Mouse (Mus musculus): ENCODE results near the gene Hspb7. TPM values are rescaled to one million over a fixed set of nuclear protein-coding genes. Genes with fewer than 3 reads are reported as not detected.

Hspb7 gene
- polyA plus RNA-seq, 1 experiment from 2014 or later: 266 TPM

DNA sequence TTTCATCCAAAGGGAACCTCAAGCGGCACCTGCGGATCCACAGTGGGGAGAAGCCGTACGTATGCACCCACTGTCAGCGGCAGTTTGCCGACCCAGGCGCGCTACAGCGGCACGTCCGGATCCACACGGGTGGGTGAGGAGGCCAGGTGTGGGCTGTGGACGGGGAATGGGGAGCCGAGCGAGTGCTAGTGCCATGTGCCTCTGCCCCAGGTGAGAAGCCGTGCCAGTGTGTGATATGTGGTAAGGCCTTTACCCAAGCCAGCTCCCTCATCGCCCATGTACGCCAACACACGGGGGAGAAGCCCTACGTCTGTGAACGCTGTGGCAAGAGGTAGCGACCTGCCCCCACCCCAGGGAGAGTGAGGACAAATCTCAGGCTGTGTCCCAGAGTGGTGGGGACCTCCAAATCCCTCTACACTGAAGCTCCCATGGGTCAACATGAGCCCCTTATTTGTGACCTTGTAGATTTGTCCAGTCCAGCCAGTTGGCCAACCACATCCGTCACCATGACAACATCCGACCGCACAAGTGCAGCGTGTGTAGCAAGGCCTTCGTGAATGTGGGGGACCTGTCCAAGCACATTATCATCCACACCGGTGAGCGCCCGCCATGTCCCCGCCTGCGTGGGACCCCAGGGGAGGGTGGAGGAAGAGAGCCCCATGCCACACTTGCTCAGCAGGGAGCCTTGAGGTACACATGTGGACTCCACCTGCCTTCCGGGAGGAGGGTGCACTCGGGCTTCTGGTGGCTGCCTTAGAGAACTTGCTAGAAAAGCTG, 45.1 kb downstream of the Hspb7 start:
- no peak overlapping the region for H3K4me2 ChIP-seq (ENCODE audit: low read length)
- WGBS: 92% methylated on average over 34 of the region's 34 CpGs
- H3K4me1 ChIP-seq (ENCODE audit: control insufficient read depth in 2 of 2, insufficient read depth in 2 of 2, low read length in 2 of 2): no peaks in the 10 kb centered on the region
- H3K9ac ChIP-seq (ENCODE audit: low read length): no peak overlapping the region
- no peak overlapping the region for H3K4me3 ChIP-seq (ENCODE audit: control insufficient read depth in 1 of 2, insufficient read depth in 1 of 2, low read depth in 1 of 2, low read length in 2 of 2)
- no peaks in the 10 kb centered on the region for H3K9me3 ChIP-seq (ENCODE audit: control insufficient read depth, low read length)
- no peak for ATAC-seq (ENCODE audit: insufficient number of reproducible peaks, insufficient read depth, low FRiP score, low read depth)
- H3K36me3 ChIP-seq (ENCODE audit: control insufficient read depth, insufficient read depth, low read length): peaks cover 89% of the 10 kb centered on the region
- no peak overlapping the region for H3K27ac ChIP-seq (replicated peaks in 1 of 2; ENCODE audit: control insufficient read depth in 1 of 2, insufficient read depth in 1 of 2, low read depth in 2 of 2, low read length in 2 of 2)
- H3K27me3 ChIP-seq (ENCODE audit: control insufficient read depth, insufficient read depth, low read length): no peaks in the 10 kb centered on the region

DNA sequence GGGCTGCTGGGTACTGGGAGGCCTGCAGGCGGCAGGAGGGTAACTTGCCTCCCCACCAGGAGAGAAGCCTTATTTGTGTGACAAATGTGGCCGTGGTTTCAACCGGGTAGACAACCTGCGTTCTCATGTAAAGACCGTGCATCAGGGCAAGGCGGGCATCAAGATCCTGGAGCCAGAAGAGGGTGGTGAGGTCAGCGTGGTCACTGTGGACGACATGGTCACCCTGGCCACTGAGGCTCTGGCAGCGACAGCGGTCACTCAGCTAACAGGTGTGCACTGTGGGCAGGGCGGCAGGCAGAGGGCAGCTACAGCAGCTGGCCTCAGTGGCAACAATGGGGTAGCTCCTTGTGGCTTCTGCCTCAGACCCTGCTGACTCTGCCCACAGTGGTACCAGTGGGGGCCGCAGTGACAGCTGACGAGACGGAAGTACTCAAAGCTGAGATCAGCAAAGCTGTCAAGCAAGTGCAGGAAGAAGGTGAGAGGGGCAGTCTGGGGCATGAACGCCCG, 45.8 kb downstream of the Hspb7 start:
- H3K27me3 ChIP-seq (ENCODE audit: control insufficient read depth, insufficient read depth, low read length): no peaks in the 10 kb centered on the region
- peaks cover 96% of the 10 kb centered on the region for H3K36me3 ChIP-seq (ENCODE audit: control insufficient read depth, insufficient read depth, low read length)
- H3K4me1 ChIP-seq (ENCODE audit: control insufficient read depth in 2 of 2, insufficient read depth in 2 of 2, low read length in 2 of 2): no peaks in the 10 kb centered on the region
- H3K9ac ChIP-seq (ENCODE audit: low read length): no peak overlapping the region
- 87% methylated on average over 16 of the region's 16 CpGs for WGBS
- H3K27ac ChIP-seq (replicated peaks in 1 of 2; ENCODE audit: control insufficient read depth in 1 of 2, insufficient read depth in 1 of 2, low read depth in 2 of 2, low read length in 2 of 2): no peak overlapping the region
- no peak for ATAC-seq (ENCODE audit: insufficient number of reproducible peaks, insufficient read depth, low FRiP score, low read depth)
- H3K4me3 ChIP-seq (ENCODE audit: control insufficient read depth in 1 of 2, insufficient read depth in 1 of 2, low read depth in 1 of 2, low read length in 2 of 2): no peak overlapping the region
- no peak overlapping the region for H3K4me2 ChIP-seq (ENCODE audit: low read length)
- no peaks in the 10 kb centered on the region for H3K9me3 ChIP-seq (ENCODE audit: control insufficient read depth, low read length)

DNA sequence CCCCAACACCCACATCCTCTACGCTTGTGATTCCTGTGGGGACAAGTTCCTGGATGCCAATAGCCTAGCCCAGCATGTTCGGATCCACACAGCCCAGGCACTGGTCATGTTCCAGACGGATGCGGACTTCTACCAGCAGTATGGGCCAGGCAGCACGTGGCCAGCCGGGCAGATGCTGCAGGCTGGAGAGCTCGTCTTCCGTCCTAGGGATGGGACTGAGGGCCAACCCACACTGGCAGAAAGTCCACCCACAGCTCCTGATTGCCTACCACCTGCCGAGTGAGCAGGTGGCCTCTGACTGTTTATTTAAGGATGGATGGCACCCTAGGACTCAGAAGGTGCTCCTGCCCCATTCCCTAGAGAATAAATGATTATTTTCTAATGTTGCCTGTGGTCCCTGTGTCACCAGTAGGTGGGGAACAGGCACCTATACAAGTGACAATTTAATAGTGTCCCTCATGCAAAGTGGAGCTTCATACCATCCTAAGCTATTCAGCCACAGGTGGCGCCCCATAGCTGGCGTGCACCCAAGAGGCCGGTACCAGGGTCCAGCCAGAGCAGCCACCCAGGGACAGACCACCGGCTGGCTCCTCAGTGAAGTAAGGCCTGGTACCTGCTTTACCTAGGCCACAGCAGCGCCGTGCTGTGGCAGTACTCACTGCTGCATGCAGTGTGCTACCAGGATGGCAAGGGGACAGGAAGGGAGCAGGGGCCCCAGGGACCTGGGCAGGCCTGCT, 46.4 kb downstream of the Hspb7 start:
- WGBS: 89% methylated on average over 15 of the region's 15 CpGs
- H3K9ac ChIP-seq (ENCODE audit: low read length): no peak overlapping the region
- H3K27ac ChIP-seq (replicated peaks in 1 of 2; ENCODE audit: control insufficient read depth in 1 of 2, insufficient read depth in 1 of 2, low read depth in 2 of 2, low read length in 2 of 2): no peak overlapping the region
- no peaks in the 10 kb centered on the region for H3K27me3 ChIP-seq (ENCODE audit: control insufficient read depth, insufficient read depth, low read length)
- no peaks in the 10 kb centered on the region for H3K4me1 ChIP-seq (ENCODE audit: control insufficient read depth in 2 of 2, insufficient read depth in 2 of 2, low read length in 2 of 2)
- H3K4me2 ChIP-seq (ENCODE audit: low read length): no peak overlapping the region
- no peak overlapping the region for H3K4me3 ChIP-seq (ENCODE audit: control insufficient read depth in 1 of 2, insufficient read depth in 1 of 2, low read depth in 1 of 2, low read length in 2 of 2)
- ATAC-seq (ENCODE audit: insufficient number of reproducible peaks, insufficient read depth, low FRiP score, low read depth): no peak
- H3K36me3 ChIP-seq (ENCODE audit: control insufficient read depth, insufficient read depth, low read length): peaks cover 100% of the 10 kb centered on the region
- no peaks in the 10 kb centered on the region for H3K9me3 ChIP-seq (ENCODE audit: control insufficient read depth, low read length)

DNA sequence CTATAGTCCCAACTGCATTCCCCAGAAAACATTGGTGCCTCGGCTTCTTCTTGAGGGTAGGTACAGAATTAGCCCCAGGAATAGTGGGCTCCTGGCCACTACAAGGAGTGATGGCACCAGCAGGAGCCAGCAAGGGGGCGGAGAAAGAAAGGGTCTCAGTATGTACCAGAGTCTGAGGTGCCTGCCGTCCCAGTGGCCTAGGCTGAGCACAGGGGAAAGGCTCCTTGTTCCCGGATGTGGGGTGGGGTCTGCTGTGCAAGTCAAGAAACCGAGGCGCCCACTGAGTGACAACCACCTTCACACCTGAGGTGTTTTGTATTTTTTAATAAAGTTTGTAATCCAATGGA, 47.0 kb downstream of the Hspb7 start:
- 82% methylated on average over 6 of the region's 6 CpGs for WGBS
- no peaks in the 10 kb centered on the region for H3K9me3 ChIP-seq (ENCODE audit: control insufficient read depth, low read length)
- no peaks in the 10 kb centered on the region for H3K4me1 ChIP-seq (ENCODE audit: control insufficient read depth in 2 of 2, insufficient read depth in 2 of 2, low read length in 2 of 2)
- no peak overlapping the region for H3K4me3 ChIP-seq (ENCODE audit: control insufficient read depth in 1 of 2, insufficient read depth in 1 of 2, low read depth in 1 of 2, low read length in 2 of 2)
- H3K27me3 ChIP-seq (ENCODE audit: control insufficient read depth, insufficient read depth, low read length): no peaks in the 10 kb centered on the region
- H3K4me2 ChIP-seq (ENCODE audit: low read length): no peak overlapping the region
- no peak for ATAC-seq (ENCODE audit: insufficient number of reproducible peaks, insufficient read depth, low FRiP score, low read depth)
- peaks cover 100% of the 10 kb centered on the region for H3K36me3 ChIP-seq (ENCODE audit: control insufficient read depth, insufficient read depth, low read length)
- H3K9ac ChIP-seq (ENCODE audit: low read length): no peak overlapping the region
- no peak overlapping the region for H3K27ac ChIP-seq (replicated peaks in 1 of 2; ENCODE audit: control insufficient read depth in 1 of 2, insufficient read depth in 1 of 2, low read depth in 2 of 2, low read length in 2 of 2)

DNA sequence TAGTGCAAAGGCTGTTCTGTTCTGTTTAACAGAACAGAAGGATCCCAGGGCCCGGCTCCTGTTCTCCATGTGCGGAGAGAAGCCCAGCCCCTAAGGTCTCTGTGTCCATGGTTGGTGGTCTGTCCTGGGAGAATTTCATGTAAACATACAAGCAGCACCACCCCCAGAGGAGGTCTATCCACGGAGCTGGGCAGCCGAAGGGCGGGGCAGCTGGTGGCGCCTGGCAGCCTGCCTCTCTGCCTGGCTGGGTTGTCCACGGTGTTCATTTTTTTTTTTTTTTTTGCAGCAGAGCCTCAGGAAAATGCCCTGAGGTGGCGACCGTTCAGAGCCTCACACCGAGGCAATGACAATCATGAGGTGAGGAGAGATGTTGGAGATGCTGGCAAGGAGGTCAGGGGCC, 48.0 kb downstream of the Hspb7 start:
- Histone ChIP-seq H3K27me3 (ENCODE audit: control insufficient read depth, insufficient read depth, low read length) (no peaks in the 10 kb centered on the region), H3K27ac (replicated peaks in 1 of 2; ENCODE audit: control insufficient read depth in 1 of 2, insufficient read depth in 1 of 2, low read depth in 2 of 2, low read length in 2 of 2) (no peak overlapping the region), H3K4me2 (ENCODE audit: low read length) (no peak overlapping the region), H3K36me3 (ENCODE audit: control insufficient read depth, insufficient read depth, low read length) (peaks cover 100% of the 10 kb centered on the region), H3K4me1 (ENCODE audit: control insufficient read depth in 2 of 2, insufficient read depth in 2 of 2, low read length in 2 of 2) (no peaks in the 10 kb centered on the region), H3K9ac (ENCODE audit: low read length) (no peak overlapping the region), H3K9me3 (ENCODE audit: control insufficient read depth, low read length) (no peaks in the 10 kb centered on the region), H3K4me3 (ENCODE audit: control insufficient read depth in 1 of 2, insufficient read depth in 1 of 2, low read depth in 1 of 2, low read length in 2 of 2) (no peak overlapping the region)
- WGBS: 67% methylated on average over 10 of the region's 10 CpGs
- no peak for ATAC-seq (ENCODE audit: insufficient number of reproducible peaks, insufficient read depth, low FRiP score, low read depth)

DNA sequence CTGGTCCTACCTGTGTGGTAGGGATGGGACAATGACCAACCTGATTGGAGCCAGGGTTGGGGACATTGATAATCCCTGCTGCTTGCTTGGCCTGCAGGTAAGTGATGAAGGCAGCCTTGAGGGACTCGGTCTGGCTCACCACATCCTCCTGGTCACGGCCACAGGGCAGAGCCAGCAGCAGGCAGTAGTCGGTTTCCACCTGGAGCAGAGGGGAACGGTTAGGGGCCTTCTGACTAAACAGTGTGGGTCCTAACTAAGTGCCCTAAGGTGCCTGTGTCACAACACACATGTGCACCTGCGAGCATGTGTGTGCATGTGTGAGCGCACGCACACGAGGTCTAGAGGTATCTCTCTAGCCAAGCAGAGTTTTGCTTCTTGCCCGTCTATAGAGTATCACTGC, 48.8 kb downstream of the Hspb7 start:
- Histone ChIP-seq H3K4me2 (ENCODE audit: low read length) (no peak overlapping the region), H3K27me3 (ENCODE audit: control insufficient read depth, insufficient read depth, low read length) (no peaks in the 10 kb centered on the region), H3K36me3 (ENCODE audit: control insufficient read depth, insufficient read depth, low read length) (peaks cover 100% of the 10 kb centered on the region), H3K27ac (replicated peaks in 1 of 2; ENCODE audit: control insufficient read depth in 1 of 2, insufficient read depth in 1 of 2, low read depth in 2 of 2, low read length in 2 of 2) (no peak overlapping the region), H3K4me1 (ENCODE audit: control insufficient read depth in 2 of 2, insufficient read depth in 2 of 2, low read length in 2 of 2) (no peaks in the 10 kb centered on the region), H3K9me3 (ENCODE audit: control insufficient read depth, low read length) (no peaks in the 10 kb centered on the region), H3K4me3 (ENCODE audit: control insufficient read depth in 1 of 2, insufficient read depth in 1 of 2, low read depth in 1 of 2, low read length in 2 of 2) (no peak overlapping the region), H3K9ac (ENCODE audit: low read length) (no peak overlapping the region)
- 95% methylated on average over 9 of the region's 9 CpGs for WGBS
- ATAC-seq (ENCODE audit: insufficient number of reproducible peaks, insufficient read depth, low FRiP score, low read depth): no peak

DNA sequence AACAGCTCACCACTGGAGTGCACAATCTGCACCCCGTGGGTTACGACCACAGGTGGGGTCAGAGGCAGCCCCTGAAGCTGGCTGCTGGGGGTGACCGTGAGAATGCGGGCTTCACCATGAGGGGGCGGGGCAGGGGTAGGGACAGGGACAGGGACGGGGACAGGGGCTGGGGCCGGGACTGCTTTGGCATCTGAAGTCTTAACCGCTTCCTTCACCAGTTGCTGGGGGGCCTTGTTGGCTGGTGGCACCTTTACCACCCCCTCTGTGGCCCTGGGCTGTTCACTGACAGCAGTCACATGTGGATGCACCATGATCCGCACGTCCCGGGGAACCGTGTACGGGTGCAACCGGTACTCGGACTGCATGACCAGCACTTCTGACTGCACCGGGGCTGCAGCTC, 50.9 kb downstream of the Hspb7 start:
- H3K4me2 ChIP-seq (ENCODE audit: low read length): no peak overlapping the region
- H3K27ac ChIP-seq (replicated peaks in 1 of 2; ENCODE audit: control insufficient read depth in 1 of 2, insufficient read depth in 1 of 2, low read depth in 2 of 2, low read length in 2 of 2): no peak overlapping the region
- H3K27me3 ChIP-seq (ENCODE audit: control insufficient read depth, insufficient read depth, low read length): no peaks in the 10 kb centered on the region
- H3K9ac ChIP-seq (ENCODE audit: low read length): no peak overlapping the region
- no peaks in the 10 kb centered on the region for H3K4me1 ChIP-seq (ENCODE audit: control insufficient read depth in 2 of 2, insufficient read depth in 2 of 2, low read length in 2 of 2)
- 95% methylated on average over 16 of the region's 16 CpGs for WGBS
- H3K36me3 ChIP-seq (ENCODE audit: control insufficient read depth, insufficient read depth, low read length): peaks cover 100% of the 10 kb centered on the region
- H3K4me3 ChIP-seq (ENCODE audit: control insufficient read depth in 1 of 2, insufficient read depth in 1 of 2, low read depth in 1 of 2, low read length in 2 of 2): no peak overlapping the region
- no peaks in the 10 kb centered on the region for H3K9me3 ChIP-seq (ENCODE audit: control insufficient read depth, low read length)
- no peak for ATAC-seq (ENCODE audit: insufficient number of reproducible peaks, insufficient read depth, low FRiP score, low read depth)
